Mouse (Mus musculus) liver, embryonic 15.5 days (tissue): ENCODE measurements around the gene Elmod3. TPM values are rescaled to one million over a fixed set of nuclear protein-coding genes. Genes with fewer than 3 reads are reported as not detected.
A peak's percentile ranks its signal among the peaks of the same experiment; 100 is the strongest.

Source experiments
- ATAC-seq: fragments of 200-750 bp; cut with Nextera tagmentation; 2 replicates; pipeline ENCODE4 v1.8.0; 2017; ENCODE audit warnings: moderate number of reproducible peaks, mild to moderate bottlenecking, moderate library complexity; ENCODE audit not compliant: insufficient read depth
- H3K27ac ChIP-seq: fragments of 300-500 bp; sonication (generic); replicated peaks from 2 replicates; pipeline ENCODE4 v1.5.1; 2015; ENCODE audit warnings: mild to moderate bottlenecking, inconsistent platforms
- H3K27me3 ChIP-seq: fragments of 300-500 bp; sonication (generic); 2 replicates; pipeline ENCODE4 v1.6.1; 2015; ENCODE audit warnings: mild to moderate bottlenecking, inconsistent platforms
- H3K36me3 ChIP-seq: fragments of 300-500 bp; sonication (generic); replicated peaks from 2 replicates; pipeline ENCODE4 v1.6.1; 2015; ENCODE audit warnings: moderate library complexity, mild to moderate bottlenecking, inconsistent platforms
- H3K4me1 ChIP-seq: fragments of 300-500 bp; sonication (generic); replicated peaks from 2 replicates; pipeline ENCODE4 v1.6.1; 2015; ENCODE audit warnings: inconsistent platforms
- H3K4me2 ChIP-seq: fragments of 300-500 bp; sonication (generic); 2 replicates; pipeline ENCODE4 v1.6.1; 2015; ENCODE audit warnings: moderate library complexity, mild to moderate bottlenecking, inconsistent platforms
- H3K4me3 ChIP-seq: fragments of 300-500 bp; sonication (generic); replicated peaks from 2 replicates; pipeline ENCODE4 v1.5.1; 2015; ENCODE audit warnings: mild to moderate bottlenecking, inconsistent platforms
- H3K9ac ChIP-seq: fragments of 300-500 bp; sonication (generic); 2 replicates; pipeline ENCODE4 v1.6.1; 2015; ENCODE audit warnings: moderate library complexity, mild to moderate bottlenecking, inconsistent platforms
- H3K9me3 ChIP-seq: fragments of 300-500 bp; sonication (generic); replicated peaks from 2 replicates; pipeline ENCODE4 v1.6.1; 2016; ENCODE audit warnings: inconsistent platforms
- WGBS: fragments of 180-500 bp; shearing (Covaris S2); methylation state at CpG from one replicate; pipeline ENCODE4 v1.1.7; 2015; ENCODE audit warnings: mixed read lengths; ENCODE audit not compliant: insufficient replicate concordance; 5-methylcytosine and 5-hydroxymethylcytosine counted together
- polyA plus RNA-seq: library from polyadenylated mRNA; unstranded; fragments of >200 nt; fragmentation: Nextera tagmentation; extraction: Ambion mirVana; gene quantifications from 2 replicates; pipeline ENCODE4 v1.2.1, GENCODE M21; 2015

Elmod3 gene
- polyA plus RNA-seq, 1 experiment from 2014 or later: 4.2 TPM

DNA sequence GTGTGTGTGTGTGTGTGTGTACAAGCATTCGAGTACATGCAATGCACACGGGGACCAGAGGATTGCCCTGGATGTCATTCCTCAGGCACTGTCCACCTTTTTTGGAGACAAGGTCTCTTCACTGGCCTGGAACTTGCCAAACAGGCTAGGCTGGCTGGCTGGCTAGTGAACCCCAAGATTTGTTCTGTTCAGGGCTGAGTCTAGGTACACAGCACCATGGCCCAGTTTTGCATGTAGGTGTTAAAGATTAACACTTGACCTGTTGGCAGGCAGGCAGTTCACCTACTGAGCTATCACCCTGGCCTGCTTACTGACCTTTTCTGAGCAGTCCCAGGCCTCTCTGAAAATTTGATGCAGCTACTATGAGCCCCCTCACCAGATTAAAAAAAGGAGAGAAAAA lies 32.2 kb upstream of the Elmod3 start:
- peak; percentile 50; the same call in 1 of the 2 replicates for ATAC-seq
- Histone ChIP-seq H3K4me3 (no peak overlapping the region), H3K9ac (no peak overlapping the region), H3K4me2 (no peak overlapping the region), H3K27ac (peak overlapping the region; percentile 55), H3K4me1 (peaks cover 2% of the 10 kb centered on the region; the same call in 1 of the 2 replicates), H3K27me3 (no peaks in the 10 kb centered on the region), H3K9me3 (no peaks in the 10 kb centered on the region), H3K36me3 (0 out of 2 replicates have a peak, but pooled peaks cover 4% of the 10 kb centered on the region)
- 65% methylated on average over 2 of the region's 2 CpGs for WGBS

DNA sequence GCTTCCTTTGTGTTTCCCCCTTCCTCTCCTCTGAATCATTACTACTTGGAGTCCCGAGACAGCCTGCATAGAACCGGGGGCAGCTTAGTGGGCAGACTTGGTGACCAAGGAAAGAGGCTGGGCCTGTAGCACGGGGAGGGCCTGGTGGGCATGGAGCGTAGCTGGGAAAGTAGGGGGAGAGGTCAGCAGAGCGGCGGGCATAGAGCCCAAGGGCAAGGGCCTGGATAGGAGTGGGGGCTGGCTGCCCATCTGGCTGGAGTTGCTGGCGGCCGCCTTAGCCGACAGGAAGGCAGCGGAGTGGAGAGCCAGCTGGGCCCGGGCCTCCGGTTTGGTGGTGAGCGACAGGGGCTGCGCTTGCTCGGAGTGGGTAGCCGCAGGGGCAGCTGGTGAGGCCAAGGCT lies 29.1 kb upstream of the Elmod3 start:
- WGBS: 79% methylated on average over 16 of the region's 16 CpGs
- no peak overlapping the region for H3K27ac ChIP-seq
- no peak overlapping the region for H3K4me3 ChIP-seq
- H3K9ac ChIP-seq: no peak overlapping the region
- no peaks in the 10 kb centered on the region for H3K27me3 ChIP-seq
- no peak for ATAC-seq
- H3K36me3 ChIP-seq: 0 out of 2 replicates have a peak, but pooled peaks cover 4% of the 10 kb centered on the region
- no peak overlapping the region for H3K4me2 ChIP-seq
- H3K9me3 ChIP-seq: no peaks in the 10 kb centered on the region
- H3K4me1 ChIP-seq: no peaks in the 10 kb centered on the region; the same call in 1 of the 2 replicates

DNA sequence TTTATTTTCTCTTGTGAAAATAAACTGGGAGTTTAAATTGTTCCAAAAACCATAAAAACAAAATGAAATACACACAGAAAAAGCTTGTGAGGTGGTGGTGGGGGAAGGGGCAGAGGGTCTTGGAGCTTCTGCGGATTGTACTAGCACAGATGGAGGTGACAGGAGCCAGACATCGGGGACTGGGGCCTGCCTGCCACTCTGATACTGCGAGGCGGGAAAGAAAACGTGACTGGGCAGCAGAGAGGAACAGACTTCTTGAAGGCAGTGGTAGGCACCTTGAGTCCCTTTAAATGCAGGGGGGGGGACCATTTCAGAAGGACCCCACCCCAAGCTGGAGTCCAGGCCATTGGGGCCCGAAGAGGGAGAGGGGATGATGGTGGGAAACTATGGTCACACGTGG lies 28.2 kb upstream of the Elmod3 start:
- WGBS: 60% methylated on average over 7 of the region's 7 CpGs
- Histone ChIP-seq H3K4me3 (no peak overlapping the region), H3K36me3 (0 out of 2 replicates have a peak, but pooled peaks cover 4% of the 10 kb centered on the region), H3K27me3 (no peaks in the 10 kb centered on the region), H3K27ac (no peak overlapping the region), H3K9ac (no peak overlapping the region), H3K4me1 (no peaks in the 10 kb centered on the region; the same call in 1 of the 2 replicates), H3K9me3 (no peaks in the 10 kb centered on the region), H3K4me2 (no peak overlapping the region)
- no peak for ATAC-seq

DNA sequence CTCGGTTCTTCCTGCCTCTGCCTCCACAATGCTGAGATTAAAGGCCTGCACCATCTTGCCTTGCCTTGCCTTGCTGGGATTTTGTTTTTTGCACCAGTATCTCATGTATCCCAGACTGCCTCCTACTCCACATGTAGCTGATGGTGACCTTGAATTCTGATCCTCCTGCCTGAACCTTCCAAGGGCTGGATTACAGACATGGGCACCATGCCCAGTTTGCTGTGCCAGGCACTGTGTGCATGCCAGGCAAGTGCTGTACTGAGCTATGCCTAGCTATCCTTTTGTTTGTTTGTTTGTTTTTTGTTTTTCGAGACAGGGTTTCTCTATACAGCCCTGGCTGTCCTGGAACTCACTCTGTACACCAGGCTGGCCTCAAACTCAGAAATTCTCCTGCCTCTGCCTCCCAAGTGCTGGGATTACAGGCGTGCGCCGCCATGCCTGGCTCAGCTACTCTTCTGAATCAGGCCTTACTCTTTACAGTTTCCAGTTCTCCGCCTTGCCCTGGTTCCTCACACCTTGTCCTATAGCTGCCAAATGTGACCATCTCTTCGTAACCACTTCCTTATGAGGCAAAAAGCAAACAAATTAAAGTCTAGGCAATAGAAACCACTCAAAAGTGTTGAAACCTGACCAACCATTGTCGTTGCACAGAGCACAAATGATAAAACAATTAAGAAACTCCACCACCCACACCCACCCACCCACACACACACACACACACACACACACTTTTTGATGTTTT lies 25.6 kb upstream of the Elmod3 start:
- H3K9me3 ChIP-seq: no peaks in the 10 kb centered on the region
- H3K36me3 ChIP-seq: 0 out of 2 replicates have a peak, but pooled peaks cover 4% of the 10 kb centered on the region
- no peak overlapping the region for H3K9ac ChIP-seq
- H3K27me3 ChIP-seq: no peaks in the 10 kb centered on the region
- no peak overlapping the region for H3K27ac ChIP-seq
- ATAC-seq: no peak
- no peak overlapping the region for H3K4me2 ChIP-seq
- no peak overlapping the region for H3K4me3 ChIP-seq
- WGBS: 61% methylated on average over 8 of the region's 8 CpGs
- peaks cover 11% of the 10 kb centered on the region; the same call in 1 of the 2 replicates for H3K4me1 ChIP-seq

DNA sequence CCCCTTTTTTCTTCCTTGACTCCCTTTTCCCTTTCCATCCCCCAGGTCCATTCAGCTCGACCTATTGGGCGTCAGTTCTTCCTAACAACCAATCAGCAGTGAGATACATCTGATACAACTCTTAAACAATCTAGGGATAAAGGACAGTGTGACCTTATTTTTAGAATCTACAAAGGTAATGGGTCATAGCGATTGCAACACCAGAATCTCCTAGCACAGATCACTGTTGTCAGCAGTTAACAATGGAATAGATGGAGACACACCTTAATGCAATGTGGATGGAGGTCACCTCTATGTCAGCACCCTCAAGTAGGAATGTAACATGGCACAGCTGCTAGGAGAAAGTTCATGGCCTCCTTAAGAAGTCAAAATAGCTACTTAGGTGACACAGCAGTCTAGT lies 24.7 kb upstream of the Elmod3 start:
- no peak for ATAC-seq
- 63% methylated on average over 3 of the region's 3 CpGs for WGBS
- Histone ChIP-seq H3K9ac (no peak overlapping the region), H3K36me3 (0 out of 2 replicates have a peak, but pooled peaks cover 4% of the 10 kb centered on the region), H3K4me1 (peaks cover 15% of the 10 kb centered on the region; the same call in 1 of the 2 replicates), H3K9me3 (no peaks in the 10 kb centered on the region), H3K27ac (no peak overlapping the region), H3K4me3 (no peak overlapping the region), H3K4me2 (no peak overlapping the region), H3K27me3 (no peaks in the 10 kb centered on the region)

DNA sequence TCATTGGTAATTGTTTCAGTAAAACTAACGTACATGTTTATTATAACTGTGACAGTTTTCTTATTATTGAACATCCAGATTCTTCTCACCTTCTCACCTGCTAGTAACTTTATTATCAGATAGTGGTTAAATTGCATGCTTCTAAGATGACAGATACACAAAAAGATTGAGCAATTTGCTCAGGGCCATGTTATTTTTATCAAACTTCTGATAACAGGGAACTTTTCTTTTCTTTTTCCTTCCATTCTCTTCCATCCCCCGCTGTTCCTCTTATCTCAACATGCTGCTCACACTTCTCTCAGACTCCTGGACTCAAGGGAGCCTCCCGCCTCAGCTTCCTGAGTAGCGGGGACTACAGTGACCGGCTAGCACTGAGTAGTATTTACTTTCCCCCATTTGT lies 22.7 kb upstream of the Elmod3 start:
- Histone ChIP-seq H3K27ac (no peak overlapping the region), H3K4me3 (no peak overlapping the region), H3K4me1 (peaks cover 26% of the 10 kb centered on the region), H3K27me3 (no peaks in the 10 kb centered on the region), H3K36me3 (no peaks in the 10 kb centered on the region), H3K9me3 (no peaks in the 10 kb centered on the region), H3K9ac (no peak overlapping the region), H3K4me2 (no peak overlapping the region)
- no peak for ATAC-seq
- 22% methylated on average over 5 of the region's 5 CpGs for WGBS

DNA sequence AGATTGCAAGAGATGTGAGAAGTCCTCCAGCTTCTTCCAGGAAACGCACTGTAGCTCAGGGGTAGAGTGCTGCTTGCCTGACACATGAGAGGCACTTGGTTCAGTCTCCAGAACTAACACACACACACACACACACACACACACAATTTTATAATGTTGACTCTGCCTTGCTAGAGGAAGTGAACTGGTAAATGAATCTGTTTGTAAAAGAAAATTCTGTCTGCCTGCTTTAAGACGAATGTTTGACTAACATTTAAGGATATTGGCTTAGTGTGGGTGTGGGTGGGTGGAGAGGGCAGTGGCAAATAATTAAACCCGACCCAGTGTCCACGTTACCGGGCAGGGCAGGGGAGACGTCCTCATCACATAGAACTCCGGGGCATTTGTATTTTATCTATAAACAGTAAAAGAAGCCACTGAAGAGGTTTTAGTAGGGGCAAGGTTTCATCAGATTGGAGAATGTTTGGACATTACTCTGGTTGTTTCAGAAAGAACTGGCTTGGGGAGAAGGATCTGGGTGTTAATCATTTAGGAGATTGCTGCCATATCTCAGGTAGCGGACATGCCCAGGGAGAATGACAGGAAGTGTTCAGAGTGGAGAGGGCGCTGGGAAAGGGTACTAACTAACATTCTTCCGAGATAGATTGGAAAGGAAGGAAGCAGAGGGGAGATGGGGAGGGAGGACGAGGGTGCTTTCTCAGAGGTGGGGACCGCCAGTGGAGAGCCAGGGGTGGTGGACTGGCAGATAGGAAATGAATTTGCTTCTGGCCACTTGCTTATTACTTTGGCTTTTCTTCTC lies 21.7 kb upstream of the Elmod3 start:
- H3K36me3 ChIP-seq: no peaks in the 10 kb centered on the region
- H3K27me3 ChIP-seq: no peaks in the 10 kb centered on the region
- H3K9ac ChIP-seq: no peak overlapping the region
- ATAC-seq: no peak
- H3K4me2 ChIP-seq: peak overlapping the region; percentile 37
- no peak overlapping the region for H3K4me3 ChIP-seq
- WGBS: 11% methylated on average over 12 of the region's 12 CpGs
- H3K9me3 ChIP-seq: no peaks in the 10 kb centered on the region
- peaks cover 36% of the 10 kb centered on the region for H3K4me1 ChIP-seq
- H3K27ac ChIP-seq: peak overlapping the region; percentile 69

DNA sequence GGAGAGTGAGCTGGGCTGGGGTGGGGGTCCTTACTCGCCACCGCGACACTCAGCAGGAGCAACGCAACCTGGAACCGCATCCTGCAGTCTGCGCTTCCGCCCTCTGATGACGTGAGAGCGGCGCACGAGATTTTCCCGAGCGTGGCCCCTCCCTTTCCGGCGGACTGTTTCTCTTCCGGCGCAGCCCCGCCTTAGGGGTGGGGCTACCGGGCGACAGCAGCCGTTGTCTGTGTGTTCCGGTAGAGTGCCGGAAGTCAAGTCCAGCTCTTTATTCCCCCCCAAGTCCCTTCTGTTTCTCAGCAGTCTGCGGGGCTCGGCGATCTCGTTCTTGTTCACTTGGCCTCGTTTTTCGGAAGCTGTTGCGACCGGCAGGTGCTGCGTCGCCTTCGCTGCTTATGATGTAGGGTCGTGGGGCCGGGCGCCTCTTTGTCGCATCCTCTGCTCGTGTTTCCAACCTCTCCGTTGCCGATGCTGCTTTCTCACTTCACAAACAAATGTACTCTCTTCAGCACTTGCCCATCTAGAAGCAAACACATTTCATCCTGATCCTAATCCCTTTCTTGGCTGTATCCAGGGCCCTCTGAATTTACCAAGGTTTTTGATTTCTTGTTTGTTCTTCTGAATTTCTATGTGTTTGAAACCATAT lies 18.6 kb upstream of the Elmod3 start, which contains the start of gene Tgoln1:
Tgoln1 (minus strand) TSS at position 358 of the 646 bp plus-strand sequence.
- under 1% methylated on average over 41 of the region's 41 CpGs for WGBS
- Histone ChIP-seq H3K9ac (peak within 1 kb of the TSS; percentile 81), H3K27me3 (no peaks in the 10 kb centered on the region), H3K4me1 (peaks cover 46% of the 10 kb centered on the region), H3K36me3 (peaks cover 21% of the 10 kb centered on the region), H3K4me2 (peak within 1 kb of the TSS; percentile 87), H3K4me3 (peak within 1 kb of the TSS; percentile 89), H3K9me3 (no peaks in the 10 kb centered on the region), H3K27ac (peak within 1 kb of the TSS; percentile 91)
- ATAC-seq: peak; percentile 92

DNA sequence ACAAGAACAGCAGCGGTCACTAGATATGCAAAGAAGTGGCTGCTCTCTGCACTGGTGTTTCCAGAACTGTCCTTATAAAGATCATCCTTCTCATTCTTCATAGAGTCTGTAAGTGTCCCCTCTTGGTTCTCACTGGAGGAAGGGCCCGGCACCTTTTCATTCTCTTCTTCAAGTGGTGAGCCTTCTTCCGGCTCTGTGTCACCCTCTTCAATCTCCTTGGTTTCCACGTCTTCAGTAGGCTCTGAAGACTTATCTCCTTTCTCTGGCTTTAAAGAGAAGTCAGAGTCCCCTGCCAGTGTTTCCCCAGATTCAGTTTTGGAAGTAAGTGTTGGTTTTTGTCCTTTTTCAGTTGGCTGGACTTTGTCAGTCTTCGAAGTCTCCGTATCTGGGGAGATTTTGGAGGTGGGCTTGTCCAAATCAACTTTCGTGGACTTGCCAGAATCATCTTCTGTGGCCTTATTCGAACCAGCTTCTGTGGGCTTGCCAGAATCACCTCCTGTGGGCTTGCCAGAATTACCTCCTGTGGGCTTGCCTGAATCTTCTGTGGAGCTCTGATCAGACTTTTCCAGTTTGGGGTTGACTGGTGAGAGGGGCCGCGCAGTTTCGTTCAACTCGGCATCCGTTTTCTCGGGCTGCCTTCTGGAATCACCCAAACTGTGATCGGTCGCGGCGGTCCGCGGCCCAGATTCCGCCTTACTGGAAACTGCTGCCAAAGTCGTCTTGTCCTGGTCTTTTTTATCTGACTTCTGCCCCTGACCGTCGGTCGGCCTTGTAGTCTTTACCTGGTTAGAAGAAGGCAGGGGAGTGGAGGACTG lies 17.6 kb upstream of the Elmod3 start:
- peak overlapping the region; percentile 89 for H3K4me3 ChIP-seq
- ATAC-seq: no peak
- peak overlapping the region; percentile 87 for H3K4me2 ChIP-seq
- H3K9ac ChIP-seq: peak overlapping the region; percentile 71
- H3K27ac ChIP-seq: peak overlapping the region; percentile 91; the same call in 1 of the 2 replicates
- H3K9me3 ChIP-seq: no peaks in the 10 kb centered on the region
- no peaks in the 10 kb centered on the region for H3K27me3 ChIP-seq
- peaks cover 31% of the 10 kb centered on the region for H3K36me3 ChIP-seq
- H3K4me1 ChIP-seq: peaks cover 42% of the 10 kb centered on the region
- WGBS: 13% methylated on average over 25 of the region's 25 CpGs

DNA sequence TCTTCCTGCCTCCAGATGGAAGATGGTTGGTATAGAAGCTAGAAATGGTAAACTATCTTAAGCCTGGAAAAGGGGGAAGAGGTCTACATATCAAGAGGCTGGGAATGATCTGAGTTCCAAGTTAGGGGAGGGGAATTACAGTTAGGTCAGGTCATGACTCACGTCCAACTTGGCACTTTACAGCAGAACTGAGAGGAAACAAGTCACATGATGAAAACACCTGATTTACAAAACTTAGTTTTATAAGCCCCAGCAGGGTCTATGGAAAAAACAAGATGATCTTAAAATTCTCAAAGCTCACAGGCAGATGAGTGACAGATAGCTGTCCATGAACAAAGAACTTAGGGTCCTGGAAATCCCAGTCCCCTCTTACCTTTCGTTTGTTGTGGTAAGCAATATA lies 16.9 kb upstream of the Elmod3 start:
- Histone ChIP-seq H3K27me3 (no peaks in the 10 kb centered on the region), H3K4me2 (peak overlapping the region; percentile 87), H3K4me3 (peak overlapping the region; percentile 89), H3K9me3 (no peaks in the 10 kb centered on the region), H3K9ac (peak overlapping the region; percentile 71), H3K36me3 (peaks cover 37% of the 10 kb centered on the region), H3K4me1 (peaks cover 42% of the 10 kb centered on the region), H3K27ac (no peak overlapping the region)
- 24% methylated on average over 2 of the region's 2 CpGs for WGBS
- no peak for ATAC-seq
